Mouse (Mus musculus) skeletal muscle tissue, adult 2 months (tissue): ENCODE results near the gene Tpp2.
"Not testable (repeated sequence)": the region's sequence is repeated elsewhere in the genome, so short reads cannot be mapped to it uniquely, and the experiment has no call there.

Experiments
- DNase-seq: peaks from one replicate; pipeline ENCODE4 v3.0.0-alpha.2; 2012; ENCODE audit warnings: low read depth, low spot score

Gene Tpp2

DNA sequence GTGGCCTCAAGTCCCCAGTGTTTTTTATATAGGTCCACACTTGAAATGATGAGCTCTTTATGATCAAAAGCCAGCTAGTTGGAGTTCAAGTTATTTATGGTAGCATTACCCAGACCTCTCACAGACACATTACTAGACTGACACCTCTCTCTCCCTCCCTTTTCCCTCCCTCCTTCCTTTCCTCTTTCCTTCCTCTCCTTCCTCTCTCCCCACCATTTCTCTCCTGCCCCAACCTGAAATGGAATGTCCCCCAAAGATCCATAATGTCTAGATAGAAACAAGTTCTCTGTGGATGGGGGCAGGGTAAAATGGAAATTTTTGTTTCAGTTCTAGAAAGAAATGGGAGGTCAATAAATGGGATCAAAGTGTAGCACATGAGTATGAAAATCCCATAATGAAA lies 86.5 kb downstream of the Tpp2 start, which contains the start of gene Mettl21c:
Mettl21c (minus strand) TSS at position 101 of the 400 bp plus-strand sequence.
- DNase-seq: peak; percentile 38

- DNase-seq: peak; percentile 76
Observed at GRCm38 (mm10) chr1:44022656-44023055, 89.2 kb downstream of the Tpp2 start.

- no peak for DNase-seq
Observed at GRCm38 (mm10) chr1:44027651-44028050, 94.2 kb downstream of the Tpp2 start.

DNA sequence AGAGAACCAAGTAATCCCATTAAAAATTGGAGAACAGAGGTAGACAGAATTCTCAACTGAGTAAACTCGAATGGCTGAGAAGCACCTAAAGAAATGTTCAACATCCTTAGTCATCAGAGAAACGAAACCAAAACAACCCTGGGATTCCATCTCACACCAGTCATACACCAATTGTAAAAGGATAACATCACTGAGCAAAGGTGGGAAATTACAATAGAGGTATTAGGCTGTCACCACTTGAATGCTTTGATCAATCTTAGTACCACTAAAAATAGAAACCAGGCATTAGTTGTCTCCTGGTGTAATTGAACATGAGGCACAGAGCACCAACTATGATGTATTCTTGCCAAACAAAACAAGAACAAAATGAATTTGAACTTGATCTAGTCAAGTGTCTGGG lies 98.8 kb downstream of the Tpp2 start:
- no peak for DNase-seq

DNA sequence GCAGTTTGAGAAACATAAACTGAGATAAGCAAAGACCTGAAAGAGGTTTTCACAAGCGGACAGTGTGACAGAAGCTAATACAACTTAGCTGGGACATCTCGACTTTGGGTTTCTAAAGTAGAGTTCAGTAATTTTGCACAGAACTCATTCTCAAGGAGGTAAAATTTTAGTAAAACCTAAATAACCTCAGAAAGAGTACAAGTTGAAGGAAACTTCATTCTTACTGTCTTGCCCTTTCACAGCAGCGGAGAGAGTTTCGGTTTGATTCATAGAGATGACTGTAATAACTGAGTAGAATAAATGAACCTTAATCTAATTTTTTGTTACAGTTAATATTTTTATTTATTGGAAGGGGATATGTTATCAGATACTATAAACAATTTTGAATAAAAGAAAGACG lies 99.5 kb downstream of the Tpp2 start:
- DNase-seq: no peak

- peak; percentile 44 for DNase-seq
Observed at GRCm38 (mm10) chr1:44041797-44042554, 108.5 kb downstream of the Tpp2 start.

DNA sequence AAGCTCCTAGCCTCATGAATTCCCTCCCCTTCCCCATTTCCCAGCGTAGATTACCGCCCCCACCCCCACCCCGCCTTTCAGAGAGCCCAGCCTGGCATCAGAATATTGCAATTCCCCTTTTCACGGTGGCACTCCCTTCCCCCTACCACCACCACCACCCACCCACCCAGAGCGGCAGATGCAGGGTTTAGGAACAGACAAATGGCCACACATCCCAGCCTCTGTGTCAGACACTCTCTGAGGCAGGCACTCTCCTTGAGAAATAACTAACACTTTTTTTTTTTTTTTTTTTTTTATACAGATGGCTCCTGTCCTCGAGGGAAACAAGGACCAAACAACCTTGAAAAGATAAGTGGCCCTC lies 109.1 kb downstream of the Tpp2 start:
- no peak for DNase-seq

- not testable (repeated sequence) for DNase-seq
Observed at GRCm38 (mm10) chr1:44045689-44046088, 112.2 kb downstream of the Tpp2 start.

DNA sequence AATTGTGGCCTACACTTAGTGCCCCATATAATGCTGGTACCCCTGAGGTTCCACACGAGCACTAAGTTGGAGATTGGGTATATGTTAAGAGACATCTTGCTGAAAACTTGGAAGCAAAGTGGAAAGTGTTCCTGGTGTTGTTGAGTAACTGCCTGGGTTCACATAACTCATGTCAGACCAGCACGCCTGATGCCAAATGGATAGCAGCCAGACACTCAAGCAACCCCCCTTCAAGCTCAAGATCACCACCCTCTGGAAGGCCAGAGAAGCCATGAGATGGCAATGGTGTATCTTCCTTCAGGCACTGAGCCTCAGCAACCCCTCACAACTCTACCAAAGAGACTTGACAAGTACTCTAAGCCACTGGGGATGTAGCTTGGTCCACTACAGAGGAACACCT lies 113.1 kb downstream of the Tpp2 start:
- DNase-seq: peak; percentile 25
